Mouse (Mus musculus): ENCODE data around the gene Hnrnpa3. TPM values are rescaled to one million over a fixed set of nuclear protein-coding genes. Genes with fewer than 3 reads are reported as not detected.
A peak's percentile ranks its signal among the peaks of the same experiment; 100 is the strongest.

The Hnrnpa3 gene
- total and polyA plus RNA-seq, 3 experiments: 126 to 437 (median 342) TPM

DNA sequence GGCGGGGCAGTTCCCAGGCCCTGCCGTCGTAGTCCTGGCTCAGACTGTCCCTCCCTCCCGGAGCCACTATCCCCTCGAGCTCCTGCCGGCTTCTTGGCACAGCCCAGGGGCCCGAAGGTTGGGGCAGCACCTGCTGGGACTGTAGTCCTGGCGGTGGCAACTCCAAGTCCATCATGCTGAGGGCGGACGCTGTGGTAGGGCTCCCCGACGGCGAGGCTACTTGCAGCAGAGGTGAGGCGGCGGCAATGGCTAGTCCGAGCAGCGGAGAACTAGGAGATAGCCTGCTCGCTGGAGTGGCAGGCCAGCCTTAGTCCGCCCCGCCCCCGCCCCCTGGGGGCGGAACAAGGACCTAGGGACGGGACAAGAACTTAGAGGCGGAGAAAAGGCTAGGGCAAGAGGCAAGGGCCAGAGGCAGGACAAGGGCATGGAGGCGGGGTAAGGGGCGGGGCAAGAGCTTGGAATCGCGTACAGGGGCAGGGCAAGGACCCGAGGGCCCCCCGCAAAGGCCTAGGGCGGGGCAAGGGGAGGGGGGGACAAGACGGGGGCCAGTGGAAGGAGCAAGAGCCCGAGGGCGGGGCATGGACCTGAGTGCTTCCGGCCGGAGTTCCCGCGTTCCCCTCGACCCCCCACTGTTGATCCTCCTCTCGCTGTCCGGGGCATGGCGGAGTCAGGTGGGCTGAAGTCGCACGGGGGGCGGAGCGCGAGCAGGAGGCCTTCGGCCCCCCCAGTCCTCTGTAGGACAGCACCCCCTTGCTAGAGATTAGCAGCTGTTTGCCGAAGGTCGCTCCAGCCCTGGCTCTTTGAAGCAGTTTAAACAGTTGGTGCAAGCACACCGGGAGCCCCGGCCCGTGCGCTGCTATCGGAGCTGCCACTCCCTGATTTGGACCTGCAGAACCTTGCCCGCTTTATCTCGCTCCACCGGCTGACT is 45.4 kb downstream of the Hnrnpa3 start, which contains the start of gene Nfe2l2 (continued):
- TF ChIP-seq GABPA (IDR thresholded peaks at IDR 0.05; ENCODE audit: low read depth, low read length) (no peak), ETS1 (IDR thresholded peaks at IDR 0.05; ENCODE audit: low read depth, low read length) (peak; percentile 74), GATA1 (IDR thresholded peaks at IDR 0.05; ENCODE audit: low read depth, low read length) (peak; percentile 67), SMC3 (IDR thresholded peaks at IDR 0.05; ENCODE audit: low read depth, low read length) (no peak), POLR2AphosphoS5 (IDR thresholded peaks at IDR 0.05; ENCODE audit: borderline replicate concordance, low read depth, low read length) (0 out of 2 replicates have a peak, but pooled peaks have one; percentile 57), KAT2A (conservative IDR thresholded peaks at IDR 0.05; ENCODE audit: low read depth, low read length) (no peak), TCF12 (IDR thresholded peaks at IDR 0.05; ENCODE audit: low read depth, low read length) (peak; percentile 79), POLR2AphosphoS2 (IDR thresholded peaks at IDR 0.05; ENCODE audit: low read length) (peak; percentile 86), UBTF (IDR thresholded peaks at IDR 0.05; ENCODE audit: borderline replicate concordance, insufficient read depth, low read depth, low read length) (no peak), JUND (IDR thresholded peaks at IDR 0.05; ENCODE audit: low read depth, low read length) (no peak), POLR2A (IDR thresholded peaks at IDR 0.05; ENCODE audit: control insufficient read depth in 1 of 2, insufficient read depth in 1 of 2, low read depth in 1 of 2, low read length in 2 of 2, poor library complexity in 1 of 2) (peak; percentile 79 to 90)

DNA sequence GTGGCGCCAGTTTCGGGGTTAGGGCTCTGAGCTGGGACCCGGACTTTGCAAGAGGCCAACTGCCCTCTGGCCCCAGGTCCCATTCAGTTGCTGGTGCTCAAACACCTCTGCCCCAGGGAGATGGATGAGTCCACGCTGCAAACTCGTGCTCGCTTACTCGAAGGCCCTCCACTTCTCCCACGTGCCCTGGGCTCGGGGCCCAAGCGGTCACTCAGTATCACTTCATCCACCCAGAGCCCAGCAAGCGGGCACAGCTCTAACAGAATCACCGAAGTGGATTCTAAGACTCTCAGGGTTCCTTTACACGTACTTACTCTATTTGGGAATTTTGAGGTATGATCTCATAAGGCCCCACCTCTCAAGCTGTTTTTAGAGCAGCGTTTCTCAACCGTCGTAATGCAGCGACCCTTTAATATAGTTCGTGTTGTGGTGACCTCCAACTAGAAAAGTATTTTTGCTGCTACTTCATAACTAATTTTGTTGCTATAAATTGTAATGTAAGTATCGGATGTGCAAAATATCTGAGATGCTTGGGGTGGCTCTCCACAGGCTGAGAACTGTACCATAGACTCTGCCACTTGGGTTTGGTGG is 46.2 kb downstream of the Hnrnpa3 start:
- peaks cover 8 to 20% of the 10 kb centered on the region in 2 experiments for H3K4me1 ChIP-seq (ENCODE audit: control insufficient read depth in 1 of 2, insufficient read depth in 2 of 2, low read length in 2 of 2)
- peak overlapping the region; percentile 89 for H3K27ac ChIP-seq (ENCODE audit: control insufficient read depth, low read depth, low read length)
- peak overlapping the region; percentile 42 to 48 for H3K4me3 ChIP-seq (ENCODE audit: control insufficient read depth in 1 of 2, insufficient read depth in 1 of 2, low read depth in 2 of 2, low read length in 2 of 2)
- H3K9me3 ChIP-seq (replicated peaks; ENCODE audit: insufficient read depth, low read length): no peaks in the 10 kb centered on the region
- H3K9ac ChIP-seq (ENCODE audit: control insufficient read depth, low read depth, low read length, poor library complexity, severe bottlenecking): peak overlapping the region; percentile 67
- peaks cover 9 to 28% of the 10 kb centered on the region in 2 experiments; a peak in 3 of 4 replicates for H3K36me3 ChIP-seq (ENCODE audit: control insufficient read depth in 1 of 2, insufficient read depth in 2 of 2, low read length in 2 of 2)
- H3K79me2 ChIP-seq (ENCODE audit: control insufficient read depth, insufficient read depth, low read length, poor library complexity): peaks cover 43% of the 10 kb centered on the region
- H3K27me3 ChIP-seq (ENCODE audit: control insufficient read depth in 1 of 2, insufficient read depth in 2 of 2, low read length in 2 of 2): no peaks in the 10 kb centered on the region
- no peak for DNase-seq (ENCODE audit: low read depth, low spot score)
- TF ChIP-seq E2F4 (IDR thresholded peaks at IDR 0.05; ENCODE audit: borderline replicate concordance, low read depth, low read length): peak; percentile 32; the same call in 1 of the 2 replicates
- no peak for TF ChIP-seq ETS1 (IDR thresholded peaks at IDR 0.05; ENCODE audit: low read depth, low read length)
- no peak for TF ChIP-seq GATA1 (IDR thresholded peaks at IDR 0.05; ENCODE audit: low read depth, low read length)
- no peak for TF ChIP-seq SIN3A (IDR thresholded peaks at IDR 0.05; ENCODE audit: low read length)
- TF ChIP-seq TCF12 (IDR thresholded peaks at IDR 0.05; ENCODE audit: low read depth, low read length): no peak
- no peak for TF ChIP-seq MEF2A (IDR thresholded peaks at IDR 0.05; ENCODE audit: extremely low read depth, insufficient replicate concordance, low read depth, low read length, poor library complexity, severe bottlenecking)
- no peak for TF ChIP-seq TAL1 (IDR thresholded peaks at IDR 0.05; ENCODE audit: low read length)
- peak; percentile 93 for TF ChIP-seq MAX (IDR thresholded peaks at IDR 0.05; ENCODE audit: low read length)
- TF ChIP-seq TBP (IDR thresholded peaks at IDR 0.05; ENCODE audit: low read depth, low read length): no peak
- no peak for TF ChIP-seq MAZ (IDR thresholded peaks at IDR 0.05; ENCODE audit: low read depth, low read length)
- no peak for TF ChIP-seq ZNF384 (IDR thresholded peaks at IDR 0.05; ENCODE audit: low read depth, low read length)
- no peak for TF ChIP-seq RCOR1 (IDR thresholded peaks at IDR 0.05; ENCODE audit: low read depth, low read length)
- no peak for TF ChIP-seq BHLHE40 (IDR thresholded peaks at IDR 0.05; ENCODE audit: borderline replicate concordance, low read depth, low read length)
- no peak for TF ChIP-seq GABPA (IDR thresholded peaks at IDR 0.05; ENCODE audit: low read depth, low read length)
- TF ChIP-seq MXI1 (IDR thresholded peaks at IDR 0.05; ENCODE audit: low read depth, low read length): peak; percentile 83
- TF ChIP-seq UBTF (IDR thresholded peaks at IDR 0.05; ENCODE audit: borderline replicate concordance, insufficient read depth, low read depth, low read length): no peak
- no peak for TF ChIP-seq ELF1 (IDR thresholded peaks at IDR 0.05; ENCODE audit: low read depth, low read length)
- TF ChIP-seq NRF1 (IDR thresholded peaks at IDR 0.05; ENCODE audit: insufficient read depth, low read depth, low read length, poor library complexity, severe bottlenecking): no peak
- TF ChIP-seq KAT2A (conservative IDR thresholded peaks at IDR 0.05; ENCODE audit: low read depth, low read length): no peak
- TF ChIP-seq MYB (IDR thresholded peaks at IDR 0.05; ENCODE audit: low read depth, low read length): no peak
- TF ChIP-seq NELFE (IDR thresholded peaks at IDR 0.05; ENCODE audit: low read depth, low read length): no peak
- peak; percentile 30; the same call in 1 of the 2 replicates for TF ChIP-seq USF1 (IDR thresholded peaks at IDR 0.05; ENCODE audit: low read depth, low read length)
- no peak for TF ChIP-seq HCFC1 (IDR thresholded peaks at IDR 0.05; ENCODE audit: low read depth, low read length)
- no peak for TF ChIP-seq POLR2A (IDR thresholded peaks at IDR 0.05; ENCODE audit: control insufficient read depth in 1 of 2, insufficient read depth in 1 of 2, low read depth in 1 of 2, low read length in 2 of 2, poor library complexity in 1 of 2)
- peak; percentile 77 for TF ChIP-seq MYC (IDR thresholded peaks at IDR 0.05; ENCODE audit: low read depth, low read length)
- no peak for TF ChIP-seq JUND (IDR thresholded peaks at IDR 0.05; ENCODE audit: low read depth, low read length)
- no peak for TF ChIP-seq EP300 (IDR thresholded peaks at IDR 0.05; ENCODE audit: low read depth in 1 of 2, low read length in 2 of 2)
